Mouse (Mus musculus) spleen, adult 2 months (tissue): ENCODE results near the gene Il1r1.

Experiments used
- CTCF ChIP-seq: fragments of 200-500 bp; IDR thresholded peaks from 2 replicates; pipeline ENCODE4 v1.5.1; 2011; ENCODE audit warnings: mild to moderate bottlenecking, inconsistent platforms; ENCODE audit not compliant: insufficient read depth, insufficient read length, insufficient replicate concordance; ENCODE audit errors: extremely low read depth
- POLR2A ChIP-seq: fragments of 200-500 bp; IDR thresholded peaks from 2 replicates; pipeline ENCODE4 v1.6.1; 2011; ENCODE audit warnings: low read depth, low read length, inconsistent platforms

GRCm38 (mm10) chr1:40358351-40358750, 133.5 kb downstream of the Il1r1 start:
- TF ChIP-seq POLR2A (no peak), CTCF (no peak)
